Mouse (Mus musculus) lung, embryonic 15.5 days (tissue): ENCODE data around the gene Gas7. TPM values are rescaled to one million over a fixed set of nuclear protein-coding genes. Genes with fewer than 3 reads are reported as not detected.

ENCODE experiments used
- ATAC-seq: fragments of 200-750 bp; cut with Nextera tagmentation; 2 replicates; pipeline ENCODE4 v1.8.0; 2017; ENCODE audit warnings: moderate number of reproducible peaks, borderline replicate concordance; ENCODE audit not compliant: low FRiP score, low TSS enrichment; ENCODE audit errors: extremely low read depth
- H3K27ac ChIP-seq: fragments of 300-500 bp; sonication (generic); 2 replicates; pipeline ENCODE4 v1.5.1; 2015; ENCODE audit warnings: moderate library complexity, mild to moderate bottlenecking, inconsistent platforms
- H3K27me3 ChIP-seq: fragments of 300-500 bp; sonication (generic); 2 replicates; pipeline ENCODE4 v1.6.1; 2015; ENCODE audit warnings: inconsistent platforms
- H3K36me3 ChIP-seq: fragments of 300-500 bp; sonication (generic); 2 replicates; pipeline ENCODE4 v1.6.1; 2015; ENCODE audit warnings: inconsistent platforms
- H3K4me1 ChIP-seq: fragments of 300-500 bp; sonication (generic); 2 replicates; pipeline ENCODE4 v1.6.1; 2015; ENCODE audit warnings: inconsistent platforms
- H3K4me2 ChIP-seq: fragments of 300-500 bp; sonication (generic); 2 replicates; pipeline ENCODE4 v1.6.1; 2015; ENCODE audit warnings: inconsistent platforms, mild to moderate bottlenecking, moderate library complexity
- H3K4me3 ChIP-seq: fragments of 300-500 bp; sonication (generic); 2 replicates; pipeline ENCODE4 v1.5.1; 2015; ENCODE audit warnings: mild to moderate bottlenecking, inconsistent platforms
- H3K9ac ChIP-seq: fragments of 300-500 bp; sonication (generic); 2 replicates; pipeline ENCODE4 v1.6.1; 2015; ENCODE audit warnings: inconsistent platforms
- H3K9me3 ChIP-seq: fragments of 300-500 bp; sonication (generic); 2 replicates; pipeline ENCODE4 v1.6.1; 2016; ENCODE audit warnings: inconsistent platforms
- WGBS: fragments of 180-500 bp; shearing (Covaris S2); methylation state at CpG from one replicate; pipeline ENCODE4 v1.1.7; 2015; 5-methylcytosine and 5-hydroxymethylcytosine counted together
- polyA plus RNA-seq: library from polyadenylated mRNA; unstranded; fragments of >200 nt; fragmentation: Nextera tagmentation; extraction: Ambion mirVana; gene quantifications from 2 replicates; pipeline ENCODE4 v1.2.1, GENCODE M21; 2015

Gas7 gene
- polyA plus RNA-seq, 1 experiment from 2014 or later, result 11.7 TPM

DNA sequence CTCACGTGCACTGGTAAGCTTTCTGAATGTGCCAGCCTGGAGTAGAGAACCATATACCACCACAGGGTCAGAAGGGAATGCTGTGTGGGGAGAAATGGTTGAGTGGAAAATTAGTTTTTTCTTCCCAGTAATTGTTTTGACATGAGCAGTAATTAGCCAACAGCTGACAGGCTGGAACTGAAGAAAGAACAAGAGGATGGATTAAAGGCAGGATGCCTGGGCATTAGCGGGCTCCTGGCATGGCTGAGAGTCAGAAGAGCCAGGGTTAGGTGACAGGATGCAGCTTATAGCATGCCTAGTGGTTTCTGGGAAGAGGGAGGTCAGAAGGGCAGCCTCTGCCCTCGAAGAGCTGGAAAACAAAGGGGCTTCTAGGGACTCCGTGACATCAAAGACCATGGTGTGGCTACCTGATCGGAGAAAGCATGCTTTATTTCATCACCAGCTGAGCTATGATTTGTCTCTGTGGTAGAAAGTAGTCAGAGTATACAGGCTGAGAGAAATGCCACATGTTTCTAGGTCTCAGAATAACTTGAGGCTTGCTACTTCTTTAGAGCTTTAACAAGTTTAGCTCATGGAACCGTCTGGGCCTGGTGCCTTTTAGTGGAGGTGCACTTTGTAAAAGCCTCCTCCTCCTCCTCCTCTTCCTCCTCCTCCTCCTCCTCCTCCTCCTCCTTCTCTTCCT lies 181.8 kb downstream of the Gas7 start:
- no peak for ATAC-seq
- Histone ChIP-seq H3K36me3 (no peaks in the 10 kb centered on the region), H3K4me2 (no peak overlapping the region), H3K27ac (no peak overlapping the region; the same call in 1 of the 2 replicates), H3K9me3 (no peaks in the 10 kb centered on the region), H3K4me1 (no peaks in the 10 kb centered on the region), H3K4me3 (no peak overlapping the region), H3K27me3 (no peaks in the 10 kb centered on the region), H3K9ac (no peak overlapping the region)
- WGBS, result 56% methylated on average over 6 of the region's 6 CpGs

DNA sequence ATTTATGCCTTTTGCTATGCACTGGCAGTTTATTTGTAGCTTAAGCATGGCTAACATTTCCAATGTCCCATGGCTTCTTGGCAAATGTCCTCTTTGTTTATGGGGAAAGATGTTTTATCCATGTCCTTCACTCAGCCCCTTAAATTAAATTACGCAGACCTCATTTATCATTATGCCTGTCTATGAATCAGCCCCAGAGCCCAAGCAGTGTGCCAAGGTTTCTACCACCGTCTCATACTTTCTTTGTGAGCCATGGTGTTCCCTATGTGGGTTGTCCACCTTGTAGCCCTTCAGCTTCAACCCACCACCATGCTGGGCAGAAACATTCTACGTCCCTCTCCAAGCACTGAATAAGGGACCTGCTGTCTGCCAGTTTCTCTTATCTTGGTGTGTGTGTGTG lies 183.2 kb downstream of the Gas7 start:
- no peaks in the 10 kb centered on the region for H3K36me3 ChIP-seq
- no peak overlapping the region for H3K9ac ChIP-seq
- no peak overlapping the region for H3K27ac ChIP-seq
- no peaks in the 10 kb centered on the region for H3K9me3 ChIP-seq
- H3K4me2 ChIP-seq, result no peak overlapping the region
- H3K4me1 ChIP-seq, result no peaks in the 10 kb centered on the region
- H3K27me3 ChIP-seq, result no peaks in the 10 kb centered on the region
- WGBS, result 77% methylated on average over 3 of the region's 3 CpGs
- no peak overlapping the region for H3K4me3 ChIP-seq
- no peak for ATAC-seq

DNA sequence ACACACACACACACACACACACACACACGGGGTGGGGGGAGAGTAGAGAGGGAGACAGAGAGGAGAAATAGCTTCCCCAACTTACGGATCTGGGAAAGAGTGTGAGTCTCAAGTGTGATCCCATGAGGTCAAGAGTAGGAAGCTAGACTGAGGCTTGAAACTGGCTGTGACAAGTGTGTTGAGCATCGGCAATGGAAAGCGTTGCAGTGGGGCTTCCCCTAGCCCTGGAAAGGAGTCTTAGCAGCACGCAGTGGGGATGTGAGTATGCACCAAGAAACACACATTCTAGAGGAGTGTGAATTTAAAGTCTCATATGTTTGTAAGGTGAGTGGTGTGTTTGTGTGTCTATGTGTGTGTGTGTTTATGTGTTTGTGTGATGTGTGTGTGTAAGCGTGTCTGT lies 185.1 kb downstream of the Gas7 start:
- WGBS, result 82% methylated on average over 6 of the region's 6 CpGs
- Histone ChIP-seq H3K4me2 (no peak overlapping the region), H3K4me1 (no peaks in the 10 kb centered on the region), H3K9ac (no peak overlapping the region), H3K9me3 (no peaks in the 10 kb centered on the region), H3K27me3 (no peaks in the 10 kb centered on the region), H3K36me3 (no peaks in the 10 kb centered on the region), H3K27ac (no peak overlapping the region), H3K4me3 (no peak overlapping the region)
- no peak for ATAC-seq

DNA sequence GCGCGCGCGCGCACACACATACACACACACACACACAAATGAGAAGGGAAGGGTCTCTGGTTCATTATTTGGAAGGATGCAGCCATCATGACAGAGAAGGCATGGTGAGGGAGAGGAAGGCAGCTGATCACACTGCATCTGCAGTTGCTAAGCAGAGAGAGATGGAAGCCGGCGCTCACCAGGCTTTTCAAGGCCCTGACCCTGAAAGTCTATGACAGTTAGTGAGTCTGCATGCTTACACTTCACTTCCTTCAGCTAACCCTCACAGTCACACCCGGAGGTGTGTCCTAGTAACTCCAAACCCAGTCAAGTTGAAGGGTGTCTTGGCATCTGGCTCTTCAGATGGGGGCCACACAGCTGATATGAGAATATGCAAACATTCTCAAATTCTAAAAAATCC lies 187.2 kb downstream of the Gas7 start:
- Histone ChIP-seq H3K4me1 (no peaks in the 10 kb centered on the region), H3K4me3 (no peak overlapping the region), H3K4me2 (no peak overlapping the region), H3K27ac (no peak overlapping the region), H3K27me3 (no peaks in the 10 kb centered on the region), H3K9ac (no peak overlapping the region), H3K9me3 (no peaks in the 10 kb centered on the region), H3K36me3 (no peaks in the 10 kb centered on the region)
- 86% methylated on average over 8 of the region's 8 CpGs for WGBS
- ATAC-seq, result no peak

DNA sequence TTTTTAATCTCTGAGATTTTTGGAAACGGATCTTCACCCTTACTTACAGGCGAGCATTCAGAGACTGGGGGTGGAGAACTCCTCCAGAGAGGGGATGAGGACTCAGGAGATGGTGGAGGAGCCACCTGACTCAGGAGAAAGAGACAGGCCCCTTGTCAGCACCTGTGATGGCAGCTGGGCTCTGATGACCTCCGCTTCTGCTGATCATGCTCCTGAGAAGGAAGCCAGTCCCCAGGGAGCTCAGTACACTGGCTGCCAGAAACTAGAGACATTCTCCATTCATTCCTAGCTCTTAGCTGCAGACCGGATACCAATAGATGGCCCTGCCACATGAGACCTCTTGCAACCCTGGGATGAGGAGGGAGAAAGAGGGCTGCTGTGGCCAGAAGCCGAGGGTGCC lies 187.6 kb downstream of the Gas7 start:
- 74% methylated on average over 5 of the region's 5 CpGs for WGBS

DNA sequence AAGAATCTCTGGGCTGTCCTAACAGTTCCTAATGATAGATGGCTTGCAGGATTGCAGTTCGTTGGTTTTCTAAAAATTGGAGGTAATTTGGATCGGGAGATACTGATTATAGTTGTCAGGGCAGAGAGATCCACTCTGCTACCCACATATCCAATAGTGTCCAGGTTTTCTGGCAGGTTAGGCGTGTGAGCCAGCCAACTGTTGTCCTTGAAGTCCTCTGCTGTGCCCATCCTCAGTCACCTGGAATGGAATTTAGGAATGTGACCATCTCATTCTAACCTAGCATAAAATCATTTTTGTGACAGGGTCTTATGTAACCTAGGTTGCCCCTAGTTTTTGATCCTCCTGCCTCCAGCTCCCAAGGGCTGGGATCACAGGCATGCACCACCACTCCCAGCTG lies 188.2 kb downstream of the Gas7 start:
- no peaks in the 10 kb centered on the region for H3K9me3 ChIP-seq
- H3K27me3 ChIP-seq, result no peaks in the 10 kb centered on the region
- no peak for ATAC-seq
- H3K4me1 ChIP-seq, result no peaks in the 10 kb centered on the region
- WGBS, result 79% methylated on average over 3 of the region's 3 CpGs
- H3K4me2 ChIP-seq, result no peak overlapping the region
- no peaks in the 10 kb centered on the region for H3K36me3 ChIP-seq
- H3K4me3 ChIP-seq, result no peak overlapping the region
- no peak overlapping the region for H3K27ac ChIP-seq
- H3K9ac ChIP-seq, result no peak overlapping the region

More for the DNA sequence above, 187.6 kb downstream of the Gas7 start:
- no peak overlapping the region for H3K27ac ChIP-seq
- no peaks in the 10 kb centered on the region for H3K27me3 ChIP-seq
- no peaks in the 10 kb centered on the region for H3K9me3 ChIP-seq
- H3K4me3 ChIP-seq, result no peak overlapping the region
- no peaks in the 10 kb centered on the region for H3K36me3 ChIP-seq
- H3K4me2 ChIP-seq, result no peak overlapping the region
- no peaks in the 10 kb centered on the region for H3K4me1 ChIP-seq
- ATAC-seq, result no peak
- H3K9ac ChIP-seq, result no peak overlapping the region

DNA sequence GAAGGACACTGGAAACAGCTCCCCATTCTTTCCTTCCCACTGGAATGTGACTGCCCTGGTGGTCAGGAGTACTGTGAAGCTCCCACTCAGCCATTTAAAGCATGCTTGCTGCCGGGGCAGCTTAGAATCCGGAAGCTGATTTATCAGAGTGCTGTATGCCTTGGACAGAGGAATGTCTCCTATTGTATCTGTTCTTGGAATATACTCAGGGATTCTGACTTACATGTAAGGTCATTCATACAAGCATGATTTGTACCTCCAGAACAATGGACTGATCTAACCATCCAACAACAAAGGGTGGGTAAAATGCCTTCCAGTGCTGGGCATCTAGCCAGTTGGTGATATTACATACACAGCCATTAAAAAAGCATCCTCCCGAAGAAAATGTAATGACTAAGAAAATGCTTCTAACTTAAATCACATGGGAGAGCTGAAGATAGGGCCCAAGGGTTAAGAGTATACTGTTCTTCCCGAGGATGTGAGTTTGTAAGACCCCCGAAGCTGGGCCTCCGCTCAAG lies 189.5 kb downstream of the Gas7 start:
- Histone ChIP-seq H3K4me2 (no peak overlapping the region), H3K4me1 (no peaks in the 10 kb centered on the region), H3K27ac (no peak overlapping the region), H3K9ac (no peak overlapping the region), H3K27me3 (no peaks in the 10 kb centered on the region), H3K4me3 (no peak overlapping the region), H3K36me3 (no peaks in the 10 kb centered on the region), H3K9me3 (no peaks in the 10 kb centered on the region)
- WGBS, result 69% methylated on average over 6 of the region's 6 CpGs
- no peak for ATAC-seq

DNA sequence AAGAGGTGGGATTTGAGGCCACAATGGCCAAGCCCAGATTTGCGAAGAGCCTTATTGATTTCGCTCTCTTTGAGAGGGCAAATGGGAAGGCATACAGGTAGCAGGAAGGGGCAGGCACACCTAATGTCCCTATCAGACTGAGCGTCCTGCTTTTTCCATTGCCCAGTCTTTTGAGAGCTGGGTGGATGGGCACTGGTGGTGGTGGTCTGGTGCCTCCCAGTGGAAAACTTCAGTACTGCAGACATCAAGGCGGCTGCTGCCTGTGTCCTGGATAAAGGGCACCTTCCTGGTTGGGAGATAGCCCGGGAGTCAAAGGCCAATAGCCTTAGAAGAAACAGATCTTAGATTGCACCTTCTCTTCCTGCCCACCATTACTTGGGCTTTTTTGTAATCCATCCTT lies 192.5 kb downstream of the Gas7 start:
- Histone ChIP-seq H3K27me3 (no peaks in the 10 kb centered on the region), H3K27ac (no peak overlapping the region), H3K4me1 (peaks cover 3% of the 10 kb centered on the region; the same call in 1 of the 2 replicates), H3K4me3 (no peak overlapping the region), H3K9me3 (no peaks in the 10 kb centered on the region), H3K4me2 (no peak overlapping the region), H3K9ac (no peak overlapping the region), H3K36me3 (no peaks in the 10 kb centered on the region)
- WGBS, result 30% methylated on average over 5 of the region's 5 CpGs
- no peak for ATAC-seq

DNA sequence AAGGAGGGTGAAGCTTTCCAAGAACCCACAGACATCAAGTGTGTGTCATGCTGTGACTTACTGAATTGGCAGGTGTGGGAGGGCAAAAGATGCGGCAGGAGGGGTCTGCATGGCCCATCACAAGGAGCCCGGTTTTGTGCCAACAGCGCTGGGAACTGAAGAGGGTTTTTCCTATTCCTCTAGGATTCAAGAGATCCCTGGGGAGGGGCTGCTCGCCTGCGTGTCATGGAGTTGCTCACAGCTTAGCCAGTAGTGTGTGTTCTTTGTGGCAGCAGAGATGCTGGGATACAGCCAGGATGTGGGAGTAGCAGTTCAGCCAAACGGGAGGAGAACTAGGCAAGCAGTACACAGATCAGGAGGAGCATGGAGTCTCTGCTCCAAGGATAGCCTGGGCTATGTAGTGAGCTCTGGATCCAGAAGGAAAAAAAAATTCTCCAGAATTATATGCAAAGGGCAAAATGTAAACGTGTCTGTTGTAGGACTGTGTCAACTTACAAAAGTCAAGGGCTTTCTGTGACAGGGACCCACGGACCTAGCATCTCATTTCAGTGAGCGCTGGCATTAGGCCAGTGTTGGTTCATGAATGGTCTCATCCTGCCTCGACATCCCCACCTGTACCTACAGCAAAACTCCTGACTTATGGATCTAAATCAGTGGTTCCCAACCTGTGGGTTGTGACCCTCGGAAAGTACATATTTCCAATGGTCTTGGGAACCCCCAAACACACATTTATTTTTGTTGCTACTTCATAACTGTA lies 193.6 kb downstream of the Gas7 start:
- H3K4me1 ChIP-seq, result peaks cover 6% of the 10 kb centered on the region; the same call in 1 of the 2 replicates

DNA sequence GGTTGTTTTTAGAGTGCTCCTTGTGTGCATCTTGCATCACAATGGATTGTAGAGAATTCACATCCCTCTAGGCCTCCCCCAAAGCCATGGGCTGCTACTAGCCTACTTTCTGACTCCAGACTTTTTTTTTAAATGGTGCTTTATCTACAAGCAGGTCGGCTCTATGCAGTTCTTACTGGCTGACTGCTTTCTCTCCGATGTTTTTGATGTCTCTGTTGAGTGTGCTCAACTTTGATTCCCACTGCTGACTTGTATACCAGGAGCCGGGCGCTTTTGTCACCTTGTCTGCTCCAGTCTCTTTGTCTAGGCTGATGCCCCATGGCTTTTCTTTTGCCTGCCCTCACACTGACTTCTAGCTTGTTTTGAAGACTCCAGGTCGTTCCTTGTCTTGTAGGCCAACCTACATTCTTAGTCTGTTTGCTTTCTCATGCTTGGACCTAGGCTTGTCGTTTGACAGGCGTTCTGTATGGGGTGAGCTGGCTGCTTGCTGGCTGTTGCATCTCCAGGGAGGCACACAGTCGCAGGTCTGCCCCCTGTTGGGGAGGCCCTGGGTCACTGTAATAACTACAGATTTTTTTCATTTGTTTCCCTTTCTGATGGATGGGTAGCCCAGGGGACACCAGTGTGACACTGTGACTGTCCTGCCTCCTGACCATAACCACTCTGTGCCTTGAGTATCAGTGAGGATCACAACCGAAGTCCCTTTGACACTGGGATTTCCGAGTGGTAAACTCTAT lies 194.9 kb downstream of the Gas7 start:
- Histone ChIP-seq H3K4me1 (peaks cover 6% of the 10 kb centered on the region; the same call in 1 of the 2 replicates), H3K27ac (no peak overlapping the region), H3K9ac (no peak overlapping the region), H3K9me3 (no peaks in the 10 kb centered on the region), H3K4me3 (no peak overlapping the region), H3K36me3 (no peaks in the 10 kb centered on the region), H3K27me3 (no peaks in the 10 kb centered on the region), H3K4me2 (no peak overlapping the region)
- ATAC-seq, result no peak
- 50% methylated on average over 10 of the region's 10 CpGs for WGBS

More for the DNA sequence above, 193.6 kb downstream of the Gas7 start:
- Histone ChIP-seq H3K4me2 (no peak overlapping the region), H3K9me3 (no peaks in the 10 kb centered on the region), H3K27ac (no peak overlapping the region), H3K9ac (no peak overlapping the region), H3K36me3 (no peaks in the 10 kb centered on the region), H3K27me3 (no peaks in the 10 kb centered on the region), H3K4me3 (no peak overlapping the region)
- WGBS, result 72% methylated on average over 11 of the region's 11 CpGs
- ATAC-seq, result no peak

DNA sequence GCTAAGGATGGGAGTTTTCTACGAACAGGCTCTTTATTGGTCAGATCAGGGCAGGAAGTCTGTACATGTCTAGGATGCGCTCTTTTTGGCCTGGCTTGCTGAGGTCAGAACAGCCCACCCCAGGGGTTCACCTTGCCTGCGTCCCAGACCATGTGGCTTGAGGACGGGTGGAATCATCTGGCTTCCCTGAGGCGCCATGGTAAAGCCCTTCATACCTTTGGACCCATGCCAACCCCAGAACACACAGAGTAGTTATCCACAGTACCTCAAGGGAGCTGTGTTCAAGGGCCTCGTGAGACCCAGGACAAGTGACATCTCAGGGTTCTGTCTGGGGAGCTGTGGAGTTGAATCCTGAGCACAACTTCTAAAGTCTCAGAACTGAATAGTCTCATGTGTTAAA lies 196.5 kb downstream of the Gas7 start:
- no peaks in the 10 kb centered on the region for H3K9me3 ChIP-seq
- no peak for ATAC-seq
- 68% methylated on average over 6 of the region's 6 CpGs for WGBS
- no peak overlapping the region for H3K9ac ChIP-seq
- no peaks in the 10 kb centered on the region for H3K27me3 ChIP-seq
- no peak overlapping the region for H3K27ac ChIP-seq
- no peak overlapping the region for H3K4me3 ChIP-seq
- peaks cover 6% of the 10 kb centered on the region; the same call in 1 of the 2 replicates for H3K4me1 ChIP-seq
- H3K36me3 ChIP-seq, result no peaks in the 10 kb centered on the region
- no peak overlapping the region for H3K4me2 ChIP-seq
